ENCODE assay signal across 9 mouse cellular contexts in genomic region chr2:165070096-165070816, GRCm38 (mm10). TPM values are rescaled to one million over a fixed set of nuclear protein-coding genes. Genes with fewer than 3 reads are reported as not detected.
A peak's percentile ranks its signal among the peaks of the same experiment; 100 is the strongest.
DNase-seq lines count a peak whose midpoint lies in the region; ATAC-seq and TF ChIP-seq lines count a peak whose summit lies in the region.
"Had no signal": no experiment of that assay in that cellular context is flagged by ENCODE, and none has a peak within 500 bp of the region (broad histone marks: within the 10 kb centered on the region; RNA-seq: fewer than 3 reads in every experiment).

No protein-coding gene starts in this region.

- peak; percentile 59 for TF ChIP-seq CTCF in liver, adult 2 months (IDR thresholded peaks at IDR 0.05; ENCODE audit: low read depth, low read length)

- peak; percentile 36; the same call in 1 of the 2 replicates for ATAC-seq in kidney, embryonic 14.5 days (ENCODE audit: low FRiP score, low TSS enrichment)
- ATAC-seq in neural tube, embryonic 12.5 days (ENCODE audit: low FRiP score, low read depth) = peak; percentile 44; the same call in 1 of the 2 replicates

- H3K27me3 ChIP-seq in kidney, embryonic 14.5 days (ENCODE audit: control insufficient read depth, insufficient read depth, low read length) = peaks cover 20% of the 10 kb centered on the region
- H3K27me3 ChIP-seq in liver, adult 2 months (ENCODE audit: control insufficient read depth, insufficient read depth, low read length) = no peaks in the 10 kb centered on the region
- peaks cover 44% of the 10 kb centered on the region for H3K27me3 ChIP-seq in neural tube, embryonic 12.5 days (replicated peaks)

- peak; percentile 51 for DNase-seq in 416B (ENCODE audit: low read depth)
- peak; percentile 80 for DNase-seq in R1 (ENCODE audit: low read depth, low spot score)
- peak; percentile 86 for DNase-seq in embryo, embryonic 10.5 days (ENCODE audit: low spot score)
- DNase-seq in heart, adult 18-20 months = peak; percentile 52 to 82
- DNase-seq in liver, adult 2 months (ENCODE audit: extremely low read depth, low read depth, low spot score) = peak; percentile 10
- peak; percentile 12 to 50 for DNase-seq in urinary bladder, postnatal 36 days (ENCODE audit: low spot score in 2 of 2)

- H3K79me2 ChIP-seq in liver, adult 2 months (ENCODE audit: control insufficient read depth, insufficient read depth, low read length) = no peaks in the 10 kb centered on the region

- H3K4me1 ChIP-seq in kidney, embryonic 14.5 days (ENCODE audit: control insufficient read depth, insufficient read depth, low read length) = 0 out of 2 replicates have a peak, but pooled peaks cover 4% of the 10 kb centered on the region
- H3K4me1 ChIP-seq in liver, adult 2 months (ENCODE audit: control insufficient read depth, insufficient read depth, low read length) = no peaks in the 10 kb centered on the region
- H3K4me1 ChIP-seq in neural tube, embryonic 12.5 days = peaks cover 11% of the 10 kb centered on the region

- no peak overlapping the region for H3K4me2 ChIP-seq in kidney, embryonic 14.5 days (replicated peaks; ENCODE audit: low read depth, low read length)
- peak overlapping the region; percentile 33; the same call in 1 of the 2 replicates for H3K4me2 ChIP-seq in neural tube, embryonic 12.5 days (replicated peaks)

- H3K4me3 ChIP-seq in kidney, embryonic 14.5 days (ENCODE audit: low read length) = no peak overlapping the region
- H3K4me3 ChIP-seq in liver, adult 2 months (ENCODE audit: insufficient read depth, low read depth, low read length) = no peak overlapping the region
- no peak overlapping the region for H3K4me3 ChIP-seq in neural tube, embryonic 12.5 days
- H3K4me3 ChIP-seq: erythroblast, embryonic 14.5 days had no signal

- TF ChIP-seq POLR2A in liver, adult 2 months (IDR thresholded peaks at IDR 0.05; ENCODE audit: extremely low read depth, insufficient read depth, low read length) = no peak

- H3K36me3 ChIP-seq in kidney, embryonic 14.5 days (ENCODE audit: control insufficient read depth, insufficient read depth, low read length) = no peaks in the 10 kb centered on the region
- no peaks in the 10 kb centered on the region for H3K36me3 ChIP-seq in liver, adult 2 months (ENCODE audit: control insufficient read depth, insufficient read depth, low read length)
- no peaks in the 10 kb centered on the region for H3K36me3 ChIP-seq in neural tube, embryonic 12.5 days

- WGBS in kidney, embryonic 14.5 days = 25% methylated on average over 23 of the region's 23 CpGs
- WGBS in liver, adult 2 months = 30% methylated on average over 23 of the region's 23 CpGs
- WGBS in neural tube, embryonic 12.5 days = 22% methylated on average over 23 of the region's 23 CpGs

- no peaks in the 10 kb centered on the region for H3K9me3 ChIP-seq in kidney, embryonic 14.5 days (ENCODE audit: control insufficient read depth, low read length)
- H3K9me3 ChIP-seq in neural tube, embryonic 12.5 days = no peaks in the 10 kb centered on the region

- H3K9ac ChIP-seq in kidney, embryonic 14.5 days (ENCODE audit: low read depth, low read length) = no peak overlapping the region
- no peak overlapping the region for H3K9ac ChIP-seq in liver, adult 2 months (ENCODE audit: low read depth, low read length)
- H3K9ac ChIP-seq in neural tube, embryonic 12.5 days = 0 out of 2 replicates have a peak overlapping the region, but pooled peaks have one; percentile 3

- no peak overlapping the region for H3K27ac ChIP-seq in kidney, embryonic 14.5 days (ENCODE audit: low read depth, low read length)
- H3K27ac ChIP-seq in liver, adult 2 months (replicated peaks; ENCODE audit: insufficient read depth, low read depth, low read length) = no peak overlapping the region
- H3K27ac ChIP-seq in neural tube, embryonic 12.5 days = no peak overlapping the region

RNA-seq across cellular contexts. Expression of gene Cd40, which starts 14.8 kb away (rescaled TPM):
- 1 to 10 TPM; 1.6 to 2.3 TPM for total RNA-seq in heart, adult 18-20 months (2021)
- 6.4 and 7.3 TPM in 2 replicates for polyA plus RNA-seq in kidney, embryonic 14.5 days (2014; fragmentation: Nextera tagmentation; extraction: Ambion mirVana)
- total RNA-seq in liver, adult 2 months (2014; rRNA removed) = 0.74 and 1.7 TPM in 2 replicates
- 0.37 and 1.0 TPM in 2 replicates for polyA plus RNA-seq in liver, adult 2 months (2012; rRNA removed)
- 6.8 and 8.0 TPM in 2 replicates for polyA plus RNA-seq in neural tube, embryonic 12.5 days (2016; fragmentation: Nextera tagmentation; extraction: Ambion mirVana)

RNA-seq across cellular contexts. Expression of gene 1700025C18Rik, which starts 20.3 kb away (rescaled TPM):
- not detected for total RNA-seq in heart, adult 18-20 months (2021)
- not detected in 2 replicates for polyA plus RNA-seq in kidney, embryonic 14.5 days (2014; fragmentation: Nextera tagmentation; extraction: Ambion mirVana)
- not detected in 2 replicates for total RNA-seq in liver, adult 2 months (2014; rRNA removed)
- polyA plus RNA-seq in liver, adult 2 months (2012; rRNA removed) = not detected in 2 replicates
- polyA plus RNA-seq in neural tube, embryonic 12.5 days (2016; fragmentation: Nextera tagmentation; extraction: Ambion mirVana) = not detected in 2 replicates
- polyA plus RNA-seq: erythroblast, embryonic 14.5 days had no signal

RNA-seq across cellular contexts. Expression of gene Ncoa5, which starts 35.6 kb away (rescaled TPM):
- 10 to 100 TPM; 17.7 to 19.9 TPM for total RNA-seq in heart, adult 18-20 months (2021)
- polyA plus RNA-seq in kidney, embryonic 14.5 days (2014; fragmentation: Nextera tagmentation; extraction: Ambion mirVana) = 34.6 and 71.1 TPM in 2 replicates
- 4.3 and 6.8 TPM in 2 replicates for total RNA-seq in liver, adult 2 months (2014; rRNA removed)
- polyA plus RNA-seq in liver, adult 2 months (2012; rRNA removed) = 9.2 and 11.5 TPM in 2 replicates
- 121 and 123 TPM in 2 replicates for polyA plus RNA-seq in neural tube, embryonic 12.5 days (2016; fragmentation: Nextera tagmentation; extraction: Ambion mirVana)

Comparison
In these comparisons a context has a peak if more than half of its experiments do, and no peak if none do; other contexts are left out.
1. DNase-seq: peak in every context shown above with its lines; median percentile 86 in embryo, embryonic 10.5 days; 80 in R1; 67 in heart, adult 18-20 months; 51 in 416B; 31 in urinary bladder, postnatal 36 days; 10 in liver, adult 2 months.